Mouse (Mus musculus): Measurements from ENCODE around the gene Txndc5.

DNA sequence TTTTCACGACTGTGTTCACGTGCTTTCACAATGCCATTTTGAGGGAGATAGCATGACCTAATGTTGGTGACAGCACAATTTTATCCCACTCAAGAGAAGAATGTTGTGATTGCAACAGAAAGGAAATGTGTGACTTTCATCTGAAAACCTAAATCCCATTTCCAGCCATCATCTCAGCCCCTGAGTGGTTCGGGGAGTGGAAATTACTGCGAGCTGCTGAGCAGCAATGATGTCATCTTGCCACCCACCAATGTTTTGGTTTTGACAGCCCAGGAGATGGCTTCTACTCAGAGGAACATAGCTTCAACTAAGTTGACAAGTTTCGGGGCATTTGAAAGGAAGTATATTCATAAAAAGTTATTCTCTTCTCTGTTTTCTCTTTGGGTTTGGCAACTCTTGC is 19.1 kb upstream of the Txndc5 start:
- TF ChIP-seq TAL1 (IDR thresholded peaks at IDR 0.05; ENCODE audit: low read length) (no peak), GATA1 (IDR thresholded peaks at IDR 0.05; ENCODE audit: low read length) (no peak)
